Mouse (Mus musculus): ENCODE measurements around the gene Haspin. TPM values are rescaled to one million over a fixed set of nuclear protein-coding genes. Genes with fewer than 3 reads are reported as not detected.

The Haspin gene
- polyA plus RNA-seq, 1 experiment from 2014 or later, result 14.4 TPM

Other genes starting within 250 kb of the Haspin start
- gene Atp2a3, start 177.1 kb downstream of the Haspin start, polyA plus RNA-seq (2016; fragmentation: Nextera tagmentation; extraction: Ambion mirVana), result 4.8 and 5.7 TPM in 2 replicates
- gene P2rx1, start 139.2 kb downstream of the Haspin start, polyA plus RNA-seq (2016; fragmentation: Nextera tagmentation; extraction: Ambion mirVana), result 2.2 and 2.7 TPM in 2 replicates
- 2.0 and 2.2 TPM in 2 replicates for gene Camkk1, start 119.3 kb downstream of the Haspin start, polyA plus RNA-seq (2016; fragmentation: Nextera tagmentation; extraction: Ambion mirVana)
- 10.9 and 11.0 TPM in 2 replicates for gene Ncbp3, start 90.5 kb downstream of the Haspin start, polyA plus RNA-seq (2016; fragmentation: Nextera tagmentation; extraction: Ambion mirVana)
- 0.17 and 0.19 TPM in 2 replicates for gene Itgae, start 47.7 kb downstream of the Haspin start, polyA plus RNA-seq (2016; fragmentation: Nextera tagmentation; extraction: Ambion mirVana)
- gene P2rx5, start 22.1 kb upstream of the Haspin start, polyA plus RNA-seq (2016; fragmentation: Nextera tagmentation; extraction: Ambion mirVana), result 1.8 and 2.2 TPM in 2 replicates
- gene Emc6, start 38.7 kb upstream of the Haspin start, polyA plus RNA-seq (2016; fragmentation: Nextera tagmentation; extraction: Ambion mirVana), result 97.4 and 101 TPM in 2 replicates
- gene Tax1bp3, start 38.8 kb upstream of the Haspin start, polyA plus RNA-seq (2016; fragmentation: Nextera tagmentation; extraction: Ambion mirVana), result 239 and 249 TPM in 2 replicates
- gene Ctns, start 60.7 kb upstream of the Haspin start, polyA plus RNA-seq (2016; fragmentation: Nextera tagmentation; extraction: Ambion mirVana), result 13.9 and 15.9 TPM in 2 replicates
- gene Shpk, start 61.2 kb upstream of the Haspin start, polyA plus RNA-seq (2016; fragmentation: Nextera tagmentation; extraction: Ambion mirVana), result 0.36 and 0.54 TPM in 2 replicates
- gene Trpv1, start 96.0 kb upstream of the Haspin start, polyA plus RNA-seq (2016; fragmentation: Nextera tagmentation; extraction: Ambion mirVana), result 0.05 TPM in 1 of 2 replicates, not detected in the other
- 0.03 TPM in 2 replicates for gene Trpv3, start 129.1 kb upstream of the Haspin start, polyA plus RNA-seq (2016; fragmentation: Nextera tagmentation; extraction: Ambion mirVana)
- not detected in 2 replicates for gene Aspa, start 191.3 kb upstream of the Haspin start, polyA plus RNA-seq (2016; fragmentation: Nextera tagmentation; extraction: Ambion mirVana)
- gene Gm49340, start 191.4 kb upstream of the Haspin start, polyA plus RNA-seq (2016; fragmentation: Nextera tagmentation; extraction: Ambion mirVana), result not detected in 2 replicates
- not detected in 2 replicates for gene Spata22, start 191.4 kb upstream of the Haspin start, polyA plus RNA-seq (2016; fragmentation: Nextera tagmentation; extraction: Ambion mirVana)
- gene Olfr20, start 212.5 kb upstream of the Haspin start, polyA plus RNA-seq (2016; fragmentation: Nextera tagmentation; extraction: Ambion mirVana), result not detected in 2 replicates
- gene Olfr376, start 233.0 kb upstream of the Haspin start, polyA plus RNA-seq (2016; fragmentation: Nextera tagmentation; extraction: Ambion mirVana), result not detected in 2 replicates